Comparison of ENCODE assay signal across 16 mouse cellular contexts in the genomic region with DNA sequence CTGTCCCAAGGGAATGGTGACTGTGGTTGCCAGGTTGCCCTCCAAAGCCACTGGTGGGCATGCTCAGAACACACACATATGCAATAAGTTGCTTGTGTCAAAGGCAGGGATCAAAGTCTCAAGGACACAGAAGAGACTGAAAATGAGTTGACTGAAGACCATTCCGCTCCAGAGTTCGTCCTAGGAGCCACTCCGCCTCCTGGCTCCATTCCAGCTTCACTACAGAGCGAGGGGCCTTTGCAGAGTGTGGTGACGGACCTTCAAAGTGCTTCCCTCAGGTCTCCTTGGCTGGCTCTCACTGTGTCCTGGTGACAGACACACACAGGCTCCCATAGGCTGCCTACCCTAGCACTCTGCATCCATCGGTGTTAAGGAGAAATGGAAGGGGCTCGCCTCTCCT. TPM values are rescaled to one million over a fixed set of nuclear protein-coding genes. Genes with fewer than 3 reads are reported as not detected.
A peak's percentile ranks its signal among the peaks of the same experiment; 100 is the strongest.
DNase-seq lines count a peak whose midpoint lies in the region; ATAC-seq and TF ChIP-seq lines count a peak whose summit lies in the region.
"Had no signal": no experiment of that assay in that cellular context is flagged by ENCODE, and none has a peak within 500 bp of the region (broad histone marks: within the 10 kb centered on the region; RNA-seq: fewer than 3 reads in every experiment).

No protein-coding gene starts in this region.

- H3K4me2 ChIP-seq in heart, embryonic 15.5 days, result peak overlapping the region; percentile 24; the same call in 1 of the 2 replicates
- H3K4me2 ChIP-seq in lung, embryonic 14.5 days, result no peak overlapping the region
- no peak overlapping the region for H3K4me2 ChIP-seq in liver, embryonic 13.5 days

- peak overlapping the region; percentile 71 for H3K27ac ChIP-seq in heart, embryonic 15.5 days
- no peak overlapping the region for H3K27ac ChIP-seq in lung, embryonic 14.5 days (ENCODE audit: low read depth)
- 0 out of 2 replicates have a peak overlapping the region, but pooled peaks have one; percentile 1 for H3K27ac ChIP-seq in liver, embryonic 13.5 days

- no peak overlapping the region for H3K9ac ChIP-seq in heart, embryonic 15.5 days
- no peak overlapping the region for H3K9ac ChIP-seq in lung, embryonic 14.5 days
- H3K9ac ChIP-seq in liver, embryonic 13.5 days, result no peak overlapping the region; the same call in 1 of the 2 replicates

- no peaks in the 10 kb centered on the region for H3K9me3 ChIP-seq in heart, embryonic 15.5 days (replicated peaks)
- H3K9me3 ChIP-seq in lung, embryonic 14.5 days (ENCODE audit: low read depth, low read length), result no peaks in the 10 kb centered on the region
- H3K9me3 ChIP-seq in liver, embryonic 13.5 days (replicated peaks), result no peaks in the 10 kb centered on the region
- H3K9me3 ChIP-seq: megakaryocyte, embryonic 14.5 days had no signal

- H3K4me1 ChIP-seq in heart, embryonic 15.5 days (replicated peaks), result peaks cover 25% of the 10 kb centered on the region
- no peaks in the 10 kb centered on the region for H3K4me1 ChIP-seq in lung, embryonic 14.5 days (ENCODE audit: insufficient read depth)
- H3K4me1 ChIP-seq in liver, embryonic 13.5 days (replicated peaks), result peaks cover 22% of the 10 kb centered on the region

- TF ChIP-seq CTCF in lung, embryonic 14.5 days (IDR thresholded peaks at IDR 0.05; ENCODE audit: low read depth), result no peak

- ATAC-seq in heart, embryonic 15.5 days (replicated peaks; ENCODE audit: insufficient number of reproducible peaks, insufficient read depth, low FRiP score, low read depth), result peak; percentile 70; the same call in 1 of the 2 replicates
- ATAC-seq in lung, embryonic 14.5 days (ENCODE audit: insufficient read depth), result no peak; the same call in 1 of the 2 replicates
- no peak for ATAC-seq in liver, embryonic 13.5 days (ENCODE audit: low read depth)
- ATAC-seq: Patski had no signal

- peaks cover 4% of the 10 kb centered on the region for H3K36me3 ChIP-seq in heart, embryonic 15.5 days
- H3K36me3 ChIP-seq in lung, embryonic 14.5 days (ENCODE audit: insufficient read depth), result no peaks in the 10 kb centered on the region
- H3K36me3 ChIP-seq in liver, embryonic 13.5 days, result peaks cover 25% of the 10 kb centered on the region

- DNase-seq in heart, adult 8-10 months (ENCODE audit: low spot score), result no peak
- DNase-seq in lung, embryonic 14.5 days, result peak; percentile 80
- no peak for DNase-seq in lung, postnatal 25 days (ENCODE audit: low spot score)
- DNase-seq in kidney, adult 9 months, result peak; percentile 65
- no peak for DNase-seq in liver, embryonic 13.5 days
- DNase-seq in embryo, embryonic 11 days, result no peak
- no peak for DNase-seq in Muller cell, postnatal 12 days (ENCODE audit: inconsistent ontology term)
- DNase-seq: cerebellum, adult 11-12 months; lung, adult 18-20 months; right cerebral cortex, postnatal 14 days had no signal

- H3K4me3 ChIP-seq in heart, embryonic 15.5 days, result no peak overlapping the region
- H3K4me3 ChIP-seq in lung, embryonic 14.5 days (ENCODE audit: low read depth, low read length), result no peak overlapping the region
- H3K4me3 ChIP-seq in liver, embryonic 13.5 days (replicated peaks), result no peak overlapping the region
- H3K4me3 ChIP-seq: erythroblast, embryonic 14.5 days; megakaryocyte, embryonic 14.5 days; myocyte had no signal

- H3K27me3 ChIP-seq in heart, embryonic 15.5 days, result no peaks in the 10 kb centered on the region
- no peaks in the 10 kb centered on the region for H3K27me3 ChIP-seq in lung, embryonic 14.5 days (ENCODE audit: insufficient read depth, low read length)
- H3K27me3 ChIP-seq in liver, embryonic 13.5 days, result no peaks in the 10 kb centered on the region
- H3K27me3 ChIP-seq: CH12.LX; megakaryocyte, embryonic 14.5 days; Patski had no signal

- WGBS in heart, embryonic 15.5 days, result 30% methylated on average over 7 of the region's 7 CpGs
- WGBS in lung, embryonic 14.5 days, result 23% methylated on average over 7 of the region's 7 CpGs
- WGBS in liver, embryonic 13.5 days (ENCODE audit: insufficient replicate concordance), result 86% methylated on average over 7 of the region's 7 CpGs

RNA-seq across cellular contexts. Expression of a gene that starts 46.4 kb away (rescaled TPM):
- 180 and 185 TPM in 2 replicates for polyA plus RNA-seq in heart, embryonic 15.5 days (2015; fragmentation: Nextera tagmentation; extraction: Ambion mirVana)
- total RNA-seq in heart, adult 8-10 months (2022), result 100 to 1,000 TPM; 152 to 199 (median 170) TPM
- polyA plus RNA-seq in lung, embryonic 14.5 days (2014; fragmentation: Nextera tagmentation; extraction: Ambion mirVana), result 22.9 and 25.3 TPM in 2 replicates
- polyA plus RNA-seq in liver, embryonic 13.5 days (2015; fragmentation: Nextera tagmentation; extraction: Ambion mirVana), result 352 and 354 TPM in 2 replicates

Comparison
In these comparisons a context has a peak if more than half of its experiments do, and no peak if none do; other contexts are left out.
1. DNase-seq: peak in lung, embryonic 14.5 days (single experiment) and kidney, adult 9 months (single experiment); none in heart, adult 8-10 months (single experiment), lung, postnatal 25 days (single experiment), liver, embryonic 13.5 days (single experiment), embryo, embryonic 11 days (single experiment) and Muller cell, postnatal 12 days (single experiment).